Mouse (Mus musculus) heart, postnatal 0 days (tissue): ENCODE measurements around the gene Igfbp1. TPM values are rescaled to one million over a fixed set of nuclear protein-coding genes. Genes with fewer than 3 reads are reported as not detected.

Experiments used
- ATAC-seq: fragments of 200-750 bp; cut with Nextera tagmentation; 2 replicates; pipeline ENCODE4 v1.8.0; 2017; ENCODE audit warnings: low read depth, moderate number of reproducible peaks, moderate library complexity; ENCODE audit not compliant: insufficient read depth
- DNase-seq: peaks from one replicate; pipeline ENCODE4 v3.0.0-alpha.2; 2016; ENCODE audit warnings: low spot score
- H3K27ac ChIP-seq: fragments of 300-500 bp; sonication (generic); 2 replicates; pipeline ENCODE4 v1.5.1; 2014; ENCODE audit warnings: low read depth, mild to moderate bottlenecking
- H3K27me3 ChIP-seq: fragments of 300-500 bp; sonication (generic); 2 replicates; pipeline ENCODE4 v1.6.1; 2014; ENCODE audit warnings: low read length, mixed read lengths; ENCODE audit not compliant: control insufficient read depth, insufficient read depth
- H3K36me3 ChIP-seq: fragments of 300-500 bp; sonication (generic); replicated peaks from 2 replicates; pipeline ENCODE4 v1.6.1; 2014; ENCODE audit warnings: low read length, mixed read lengths; ENCODE audit not compliant: control insufficient read depth, insufficient read depth
- H3K4me1 ChIP-seq: fragments of 300-500 bp; sonication (generic); 2 replicates; pipeline ENCODE4 v1.6.1; 2014; ENCODE audit warnings: antibody characterized with exemption; ENCODE audit not compliant: control insufficient read depth, insufficient read depth
- H3K4me2 ChIP-seq: fragments of 300-500 bp; sonication (generic); 2 replicates; pipeline ENCODE4 v1.6.1; 2014; ENCODE audit warnings: low read depth, mild to moderate bottlenecking, low read length, moderate library complexity
- H3K4me3 ChIP-seq: fragments of 300-500 bp; sonication (generic); 2 replicates; pipeline ENCODE4 v1.5.1; 2014; ENCODE audit warnings: low read depth, low read length
- H3K9ac ChIP-seq: fragments of 300-500 bp; sonication (generic); replicated peaks from 2 replicates; pipeline ENCODE4 v1.6.1; 2014; ENCODE audit warnings: low read depth, low read length, mixed read lengths
- H3K9me3 ChIP-seq: fragments of 300-500 bp; sonication (generic); replicated peaks from 2 replicates; pipeline ENCODE4 v1.6.1; 2016; ENCODE audit warnings: low read length; ENCODE audit not compliant: control insufficient read depth
- CTCF ChIP-seq: IDR thresholded peaks from 2 replicates; pipeline ENCODE4 v1.5.1; 2016; ENCODE audit warnings: antibody characterized with exemption, control low read depth, low read depth
- EP300 ChIP-seq: IDR thresholded peaks from 2 replicates; pipeline ENCODE4 v1.6.1; 2016; ENCODE audit warnings: antibody characterized with exemption, low read depth
- WGBS: fragments of 180-500 bp; shearing (Covaris S2); extraction: QIAGEN DNeasy Blood & Tissue Kit; methylation state at CpG from one replicate; pipeline ENCODE4 v1.1.7; 2014; 5-methylcytosine and 5-hydroxymethylcytosine counted together
- polyA plus RNA-seq: library from polyadenylated mRNA; unstranded; fragments of >200 nt; fragmentation: Nextera tagmentation; extraction: Ambion mirVana; gene quantifications from 2 replicates; pipeline ENCODE4 v1.2.1, GENCODE M21; 2015
- total RNA-seq: library from RNA; depleted of rRNA; stranded (reverse); fragments of >200 nt; gene quantifications from 2 replicates; pipeline ENCODE4 v1.2.3, GENCODE M21; 2014; ENCODE audit warnings: low replicate concordance

The Igfbp1 gene
- total and polyA plus RNA-seq, 2 experiments from 2014 or later = 10.6 TPM; not detected in 1

GRCm38 (mm10) chr11:7164416-7164815, 33.2 kb upstream of the Igfbp1 start:
- Histone ChIP-seq H3K4me1 (peaks cover 13% of the 10 kb centered on the region; the same call in 1 of the 2 replicates), H3K4me2 (no peak overlapping the region), H3K27me3 (no peaks in the 10 kb centered on the region), H3K27ac (no peak overlapping the region), H3K4me3 (no peak overlapping the region), H3K36me3 (no peaks in the 10 kb centered on the region), H3K9ac (no peak overlapping the region), H3K9me3 (no peaks in the 10 kb centered on the region)
- TF ChIP-seq CTCF = no peak
- TF ChIP-seq EP300 = no peak
- ATAC-seq (no peak), DNase-seq (no peak)
- WGBS = 69% methylated on average over 4 of the region's 4 CpGs

GRCm38 (mm10) chr11:7169645-7170044, 27.9 kb upstream of the Igfbp1 start:
- H3K4me2 ChIP-seq = no peak overlapping the region
- H3K27ac ChIP-seq = no peak overlapping the region
- no peak overlapping the region for H3K9ac ChIP-seq
- ATAC-seq (no peak; the same call in 1 of the 2 replicates), DNase-seq (no peak)
- no peaks in the 10 kb centered on the region for H3K36me3 ChIP-seq
- no peaks in the 10 kb centered on the region for H3K27me3 ChIP-seq
- no peaks in the 10 kb centered on the region for H3K4me1 ChIP-seq
- no peak for TF ChIP-seq CTCF
- no peak for TF ChIP-seq EP300
- H3K4me3 ChIP-seq = no peak overlapping the region
- no peaks in the 10 kb centered on the region for H3K9me3 ChIP-seq
- 100% methylated on average over 1 of the region's 1 CpGs for WGBS

GRCm38 (mm10) chr11:7173664-7174063, 23.9 kb upstream of the Igfbp1 start:
- Histone ChIP-seq H3K4me3 (no peak overlapping the region), H3K36me3 (no peaks in the 10 kb centered on the region), H3K27ac (no peak overlapping the region), H3K27me3 (no peaks in the 10 kb centered on the region), H3K4me1 (no peaks in the 10 kb centered on the region), H3K4me2 (no peak overlapping the region), H3K9ac (no peak overlapping the region), H3K9me3 (no peaks in the 10 kb centered on the region)
- no peak for ATAC-seq
- DNase-seq = no peak
- TF ChIP-seq CTCF (no peak), EP300 (no peak)
- 72% methylated on average over 6 of the region's 6 CpGs for WGBS

- DNase-seq (no peak), ATAC-seq (no peak)
- Histone ChIP-seq H3K4me1 (no peaks in the 10 kb centered on the region), H3K4me2 (no peak overlapping the region), H3K9me3 (no peaks in the 10 kb centered on the region), H3K36me3 (no peaks in the 10 kb centered on the region), H3K4me3 (no peak overlapping the region), H3K27ac (no peak overlapping the region), H3K9ac (no peak overlapping the region), H3K27me3 (no peaks in the 10 kb centered on the region)
- 53% methylated on average over 4 of the region's 4 CpGs for WGBS
- TF ChIP-seq EP300 = no peak
- no peak for TF ChIP-seq CTCF
Measured at GRCm38 (mm10) chr11:7178724-7179123, 18.9 kb upstream of the Igfbp1 start.

- H3K4me1 ChIP-seq = no peaks in the 10 kb centered on the region
- no peak overlapping the region for H3K27ac ChIP-seq
- H3K9ac ChIP-seq = no peak overlapping the region
- no peaks in the 10 kb centered on the region for H3K9me3 ChIP-seq
- H3K36me3 ChIP-seq = no peaks in the 10 kb centered on the region
- no peaks in the 10 kb centered on the region for H3K27me3 ChIP-seq
- WGBS = 78% methylated on average over 2 of the region's 2 CpGs
- DNase-seq (no peak), ATAC-seq (no peak)
- no peak overlapping the region for H3K4me2 ChIP-seq
- H3K4me3 ChIP-seq = no peak overlapping the region
- no peak for TF ChIP-seq EP300
- no peak for TF ChIP-seq CTCF
Measured at GRCm38 (mm10) chr11:7179276-7179675, 18.3 kb upstream of the Igfbp1 start.

GRCm38 (mm10) chr11:7182409-7183042, 15.1 kb upstream of the Igfbp1 start:
- no peaks in the 10 kb centered on the region for H3K9me3 ChIP-seq
- no peak overlapping the region for H3K4me3 ChIP-seq
- no peak overlapping the region for H3K9ac ChIP-seq
- H3K27me3 ChIP-seq = no peaks in the 10 kb centered on the region
- no peak overlapping the region for H3K4me2 ChIP-seq
- no peaks in the 10 kb centered on the region for H3K36me3 ChIP-seq
- no peak for DNase-seq
- no peak overlapping the region for H3K27ac ChIP-seq
- no peak for TF ChIP-seq EP300
- TF ChIP-seq CTCF = no peak
- WGBS = 51% methylated on average over 8 of the region's 8 CpGs
- no peak for ATAC-seq
- no peaks in the 10 kb centered on the region for H3K4me1 ChIP-seq
